In genomic region chr2:160911558-160912201, GRCm38 (mm10) we compare ENCODE assay signal across 9 mouse cellular contexts. TPM values are rescaled to one million over a fixed set of nuclear protein-coding genes. Genes with fewer than 3 reads are reported as not detected.
A peak's percentile ranks its signal among the peaks of the same experiment; 100 is the strongest.
DNase-seq lines count a peak whose midpoint lies in the region; ATAC-seq and TF ChIP-seq lines count a peak whose summit lies in the region.
"Had no signal": no experiment of that assay in that cellular context is flagged by ENCODE, and none has a peak within 500 bp of the region (broad histone marks: within the 10 kb centered on the region; RNA-seq: fewer than 3 reads in every experiment).

No protein-coding gene starts in this region.

- H3K27me3 ChIP-seq in liver, embryonic 11.5 days (replicated peaks; ENCODE audit: control insufficient read depth, insufficient read depth, low read length) = peaks cover 64% of the 10 kb centered on the region
- peaks cover 61% of the 10 kb centered on the region for H3K27me3 ChIP-seq in embryonic facial prominence, embryonic 13.5 days
- peaks cover 51% of the 10 kb centered on the region for H3K27me3 ChIP-seq in hindbrain, embryonic 15.5 days
- H3K27me3 ChIP-seq in midbrain, postnatal 0 days (ENCODE audit: insufficient read depth, low read length) = peaks cover 31% of the 10 kb centered on the region

- H3K27ac ChIP-seq in liver, embryonic 11.5 days (ENCODE audit: low read depth, low read length) = no peak overlapping the region
- H3K27ac ChIP-seq in embryonic facial prominence, embryonic 13.5 days = peak overlapping the region; percentile 66
- no peak overlapping the region for H3K27ac ChIP-seq in hindbrain, embryonic 15.5 days (replicated peaks)
- H3K27ac ChIP-seq in midbrain, postnatal 0 days (ENCODE audit: low read depth, low read length) = no peak overlapping the region

- H3K9ac ChIP-seq in liver, embryonic 11.5 days (ENCODE audit: low read depth, low read length) = no peak overlapping the region
- peak overlapping the region; percentile 82 for H3K9ac ChIP-seq in embryonic facial prominence, embryonic 13.5 days
- H3K9ac ChIP-seq in hindbrain, embryonic 15.5 days = peak overlapping the region; percentile 28; the same call in 1 of the 2 replicates
- peak overlapping the region; percentile 48 for H3K9ac ChIP-seq in midbrain, postnatal 0 days (replicated peaks; ENCODE audit: low read length, poor library complexity, severe bottlenecking)

- peak overlapping the region; percentile 63 for H3K4me2 ChIP-seq in liver, embryonic 11.5 days
- peak overlapping the region; percentile 93 for H3K4me2 ChIP-seq in embryonic facial prominence, embryonic 13.5 days
- peak overlapping the region; percentile 89 for H3K4me2 ChIP-seq in hindbrain, embryonic 15.5 days
- peak overlapping the region; percentile 59 for H3K4me2 ChIP-seq in midbrain, postnatal 0 days (ENCODE audit: low read depth, low read length, poor library complexity, severe bottlenecking)

- ATAC-seq in liver, embryonic 11.5 days (replicated peaks; ENCODE audit: low FRiP score) = no peak
- 0 out of 2 replicates have a peak, but pooled peaks have one; percentile 29 for ATAC-seq in embryonic facial prominence, embryonic 13.5 days (ENCODE audit: insufficient number of reproducible peaks, insufficient read depth, low FRiP score, low TSS enrichment, low read depth)
- peak; percentile 49; the same call in 1 of the 2 replicates for ATAC-seq in hindbrain, embryonic 15.5 days (ENCODE audit: low FRiP score, low read depth)
- ATAC-seq in midbrain, postnatal 0 days (ENCODE audit: low FRiP score) = peak; percentile 50; the same call in 1 of the 2 replicates

- H3K4me3 ChIP-seq in liver, embryonic 11.5 days (ENCODE audit: low read depth, low read length) = peak overlapping the region; percentile 40
- peak overlapping the region; percentile 62 for H3K4me3 ChIP-seq in embryonic facial prominence, embryonic 13.5 days
- H3K4me3 ChIP-seq in hindbrain, embryonic 15.5 days = peak overlapping the region; percentile 45
- H3K4me3 ChIP-seq in midbrain, postnatal 0 days (ENCODE audit: low read depth, low read length) = peak overlapping the region; percentile 36

- WGBS in liver, embryonic 11.5 days = 4% methylated on average over 63 of the region's 64 CpGs
- WGBS in embryonic facial prominence, embryonic 13.5 days = under 1% methylated on average over 63 of the region's 64 CpGs
- 1% methylated on average over 50 of the region's 64 CpGs for WGBS in hindbrain, embryonic 15.5 days
- 2% methylated on average over 48 of the region's 64 CpGs for WGBS in midbrain, postnatal 0 days

- no peaks in the 10 kb centered on the region for H3K36me3 ChIP-seq in liver, embryonic 11.5 days (ENCODE audit: control insufficient read depth, insufficient read depth, low read length)
- H3K36me3 ChIP-seq in embryonic facial prominence, embryonic 13.5 days = peaks cover 24% of the 10 kb centered on the region
- no peaks in the 10 kb centered on the region for H3K36me3 ChIP-seq in hindbrain, embryonic 15.5 days
- no peaks in the 10 kb centered on the region for H3K36me3 ChIP-seq in midbrain, postnatal 0 days (ENCODE audit: insufficient read depth, low read length)

- H3K4me1 ChIP-seq in liver, embryonic 11.5 days (replicated peaks; ENCODE audit: control insufficient read depth, insufficient read depth, low read length) = peaks cover 5% of the 10 kb centered on the region
- H3K4me1 ChIP-seq in embryonic facial prominence, embryonic 13.5 days = peaks cover 46% of the 10 kb centered on the region
- peaks cover 14% of the 10 kb centered on the region for H3K4me1 ChIP-seq in hindbrain, embryonic 15.5 days (replicated peaks)
- H3K4me1 ChIP-seq in midbrain, postnatal 0 days (ENCODE audit: insufficient read depth, low read length) = 0 out of 2 replicates have a peak, but pooled peaks cover 5% of the 10 kb centered on the region

- no peaks in the 10 kb centered on the region for H3K9me3 ChIP-seq in liver, embryonic 11.5 days (ENCODE audit: control insufficient read depth, low read length)
- H3K9me3 ChIP-seq in embryonic facial prominence, embryonic 13.5 days = no peaks in the 10 kb centered on the region
- no peaks in the 10 kb centered on the region for H3K9me3 ChIP-seq in hindbrain, embryonic 15.5 days
- H3K9me3 ChIP-seq in midbrain, postnatal 0 days (ENCODE audit: low read length) = no peaks in the 10 kb centered on the region

- DNase-seq in liver, embryonic 11.5 days (ENCODE audit: low spot score) = peak; percentile 44
- no peak for DNase-seq in liver
- DNase-seq in midbrain, postnatal 0 days (ENCODE audit: low spot score) = no peak
- DNase-seq in urinary bladder, postnatal 14 days (ENCODE audit: low spot score) = no peak
- no peak for DNase-seq in spleen, postnatal 4 days (ENCODE audit: low spot score in 2 of 2)
- DNase-seq in thymus, adult 18-20 months = no peak

- TF ChIP-seq CTCF in midbrain, postnatal 0 days (IDR thresholded peaks at IDR 0.05) = no peak

RNA-seq across cellular contexts. Expression of gene Emilin3, which starts 0.4 kb away (rescaled TPM):
- 1.2 and 1.3 TPM in 2 replicates for polyA plus RNA-seq in liver, embryonic 11.5 days (2014; fragmentation: Nextera tagmentation; extraction: Ambion mirVana)
- polyA plus RNA-seq in embryonic facial prominence, embryonic 13.5 days (2015; fragmentation: Nextera tagmentation; extraction: Ambion mirVana) = 25.0 and 27.0 TPM in 2 replicates
- polyA plus RNA-seq in hindbrain, embryonic 15.5 days (2015; fragmentation: Nextera tagmentation; extraction: Ambion mirVana) = 0.66 TPM in 2 replicates
- 0.55 and 1.6 TPM in 2 replicates for total RNA-seq in midbrain, postnatal 0 days (2014; rRNA removed)
- polyA plus RNA-seq in midbrain, postnatal 0 days (2015; fragmentation: Nextera tagmentation; extraction: Ambion mirVana) = 0.44 and 0.51 TPM in 2 replicates
- polyA plus RNA-seq: large intestine, adult 2 months had no signal

RNA-seq across cellular contexts. Expression of gene Lpin3, which starts 31.2 kb away (rescaled TPM):
- 1.0 and 1.3 TPM in 2 replicates for polyA plus RNA-seq in liver, embryonic 11.5 days (2014; fragmentation: Nextera tagmentation; extraction: Ambion mirVana)
- polyA plus RNA-seq in embryonic facial prominence, embryonic 13.5 days (2015; fragmentation: Nextera tagmentation; extraction: Ambion mirVana) = 2.1 and 2.4 TPM in 2 replicates
- polyA plus RNA-seq in hindbrain, embryonic 15.5 days (2015; fragmentation: Nextera tagmentation; extraction: Ambion mirVana) = 0.45 and 0.61 TPM in 2 replicates
- total RNA-seq in midbrain, postnatal 0 days (2014; rRNA removed) = 1.1 and 3.7 TPM in 2 replicates
- polyA plus RNA-seq in midbrain, postnatal 0 days (2015; fragmentation: Nextera tagmentation; extraction: Ambion mirVana) = 0.38 and 0.55 TPM in 2 replicates

RNA-seq across cellular contexts. Expression of gene Zhx3, which starts 38.9 kb away (rescaled TPM):
- polyA plus RNA-seq in liver, embryonic 11.5 days (2014; fragmentation: Nextera tagmentation; extraction: Ambion mirVana) = 4.9 and 5.5 TPM in 2 replicates
- polyA plus RNA-seq in embryonic facial prominence, embryonic 13.5 days (2015; fragmentation: Nextera tagmentation; extraction: Ambion mirVana) = 12.6 and 12.7 TPM in 2 replicates
- polyA plus RNA-seq in hindbrain, embryonic 15.5 days (2015; fragmentation: Nextera tagmentation; extraction: Ambion mirVana) = 20.6 and 22.5 TPM in 2 replicates
- total RNA-seq in midbrain, postnatal 0 days (2014; rRNA removed) = 43.9 and 63.9 TPM in 2 replicates
- polyA plus RNA-seq in midbrain, postnatal 0 days (2015; fragmentation: Nextera tagmentation; extraction: Ambion mirVana) = 17.3 and 18.7 TPM in 2 replicates

Comparison
In these comparisons a context has a peak if more than half of its experiments do, and no peak if none do; other contexts are left out.
1. RNA of gene Emilin3, which starts 0.4 kb away (polyA plus RNA-seq): 25.0 to 27.0 TPM in embryonic facial prominence, embryonic 13.5 days; 1.2 to 1.3 TPM in liver, embryonic 11.5 days, 0.66 TPM in hindbrain, embryonic 15.5 days and 0.44 to 0.51 TPM in midbrain, postnatal 0 days; every median in the first group is over 10 times any median in the second.
2. Peak in every context shown above with its lines, with median percentiles within 50 percentile points of each other: H3K4me2 ChIP-seq and H3K4me3 ChIP-seq.